Mouse (Mus musculus): ENCODE data around the gene H2-DMb2. TPM values are rescaled to one million over a fixed set of nuclear protein-coding genes. Genes with fewer than 3 reads are reported as not detected.

The H2-DMb2 gene
- total and polyA plus RNA-seq, 3 experiments: 0.77 to 1.5 TPM; not detected in 1

- TF ChIP-seq ETS1 (IDR thresholded peaks at IDR 0.05; ENCODE audit: low read depth, low read length): peak; percentile 62; the same call in 1 of the 2 replicates
Measured at GRCm38 (mm10) chr17:34196491-34196890, 53.4 kb downstream of the H2-DMb2 start (continued).

- no peaks in the 10 kb centered on the region for H3K27me3 ChIP-seq (ENCODE audit: control insufficient read depth in 1 of 2, insufficient read depth in 2 of 2, low read length in 2 of 2)
- H3K4me1 ChIP-seq (ENCODE audit: control insufficient read depth in 1 of 2, insufficient read depth in 2 of 2, low read length in 2 of 2): peaks cover 11 to 14% of the 10 kb centered on the region in 2 experiments
- TF ChIP-seq JUND (IDR thresholded peaks at IDR 0.05; ENCODE audit: low read depth, low read length) (0 out of 2 replicates have a peak, but pooled peaks have one; percentile 48), CTCF (IDR thresholded peaks at IDR 0.05 in 2 of 3, conservative IDR thresholded peaks at IDR 0.05 in 1 of 3; ENCODE audit: control insufficient read depth in 1 of 3, insufficient read depth in 1 of 3, low read depth in 2 of 3, low read length in 3 of 3, poor library complexity in 1 of 3, severe bottlenecking in 1 of 3) (no peak), MAX (IDR thresholded peaks at IDR 0.05; ENCODE audit: low read length) (no peak; the same call in 1 of the 2 replicates), RCOR1 (IDR thresholded peaks at IDR 0.05; ENCODE audit: low read depth, low read length) (no peak), BHLHE40 (IDR thresholded peaks at IDR 0.05; ENCODE audit: borderline replicate concordance, low read depth, low read length) (peak; percentile 52), UBTF (IDR thresholded peaks at IDR 0.05; ENCODE audit: borderline replicate concordance, insufficient read depth, low read depth, low read length) (no peak), MYC (IDR thresholded peaks at IDR 0.05; ENCODE audit: low read depth, low read length) (0 out of 2 replicates have a peak, but pooled peaks have one; percentile 50), GABPA (IDR thresholded peaks at IDR 0.05; ENCODE audit: low read depth, low read length) (no peak), CHD1 (IDR thresholded peaks at IDR 0.05; ENCODE audit: low read depth, low read length) (no peak), MEF2A (IDR thresholded peaks at IDR 0.05; ENCODE audit: extremely low read depth, insufficient replicate concordance, low read depth, low read length, poor library complexity, severe bottlenecking) (no peak), KAT2A (conservative IDR thresholded peaks at IDR 0.05; ENCODE audit: low read depth, low read length) (no peak), GATA1 (IDR thresholded peaks at IDR 0.05; ENCODE audit: low read depth, low read length) (peak; percentile 18; the same call in 1 of the 2 replicates), TCF12 (IDR thresholded peaks at IDR 0.05; ENCODE audit: low read depth, low read length) (0 out of 2 replicates have a peak, but pooled peaks have one; percentile 8), USF1 (IDR thresholded peaks at IDR 0.05; ENCODE audit: low read depth, low read length) (no peak), ELF1 (IDR thresholded peaks at IDR 0.05; ENCODE audit: low read depth, low read length) (no peak; the same call in 1 of the 2 replicates), HCFC1 (IDR thresholded peaks at IDR 0.05; ENCODE audit: low read depth, low read length) (peak; percentile 60), NRF1 (IDR thresholded peaks at IDR 0.05; ENCODE audit: insufficient read depth, low read depth, low read length, poor library complexity, severe bottlenecking) (peak; percentile 59; the same call in 1 of the 2 replicates), E2F4 (IDR thresholded peaks at IDR 0.05; ENCODE audit: borderline replicate concordance, low read depth, low read length) (no peak), MAZ (IDR thresholded peaks at IDR 0.05; ENCODE audit: low read depth, low read length) (no peak), POLR2AphosphoS5 (IDR thresholded peaks at IDR 0.05; ENCODE audit: borderline replicate concordance, low read depth, low read length) (no peak), POLR2A (IDR thresholded peaks at IDR 0.05; ENCODE audit: control insufficient read depth in 1 of 2, insufficient read depth in 1 of 2, low read depth in 1 of 2, low read length in 2 of 2, poor library complexity in 1 of 2) (peak in 1 of 2 experiments; percentile 58; a peak in 1 of 4 replicates), TBP (IDR thresholded peaks at IDR 0.05; ENCODE audit: low read depth, low read length) (peak; percentile 71), NELFE (IDR thresholded peaks at IDR 0.05; ENCODE audit: low read depth, low read length) (peak; percentile 10), CHD2 (IDR thresholded peaks at IDR 0.05; ENCODE audit: low read length) (peak; percentile 91), POLR2AphosphoS2 (IDR thresholded peaks at IDR 0.05; ENCODE audit: low read length) (no peak), ZKSCAN1 (IDR thresholded peaks at IDR 0.05; ENCODE audit: low read depth, low read length) (no peak), ZMIZ1 (IDR thresholded peaks at IDR 0.05; ENCODE audit: low read depth, low read length) (peak; percentile 88), ZNF384 (IDR thresholded peaks at IDR 0.05; ENCODE audit: low read depth, low read length) (no peak), EP300 (IDR thresholded peaks at IDR 0.05; ENCODE audit: low read depth in 1 of 2, low read length in 2 of 2) (peak in 1 of 2 experiments; percentile 6; a peak in 1 of 4 replicates), ZC3H11A (IDR thresholded peaks at IDR 0.05; ENCODE audit: low read depth, low read length) (no peak), MXI1 (IDR thresholded peaks at IDR 0.05; ENCODE audit: low read depth, low read length) (peak; percentile 58; the same call in 1 of the 2 replicates), ETS1 (IDR thresholded peaks at IDR 0.05; ENCODE audit: low read depth, low read length) (peak; percentile 41; the same call in 1 of the 2 replicates)
Measured at GRCm38 (mm10) chr17:34196941-34197894, 54.1 kb downstream of the H2-DMb2 start, which contains the start of gene Psmb8. Gene Psmb8, plus strand, starts transcription at chr17:34197721.

More at GRCm38 (mm10) chr17:34196941-34197894, 54.1 kb downstream of the H2-DMb2 start, which contains the start of gene Psmb8:
- peaks cover 15% of the 10 kb centered on the region for H3K79me2 ChIP-seq (ENCODE audit: control insufficient read depth, insufficient read depth, low read length, poor library complexity)
- H3K36me3 ChIP-seq (ENCODE audit: control insufficient read depth in 1 of 2, insufficient read depth in 2 of 2, low read length in 2 of 2): peaks cover 0 to 5% of the 10 kb centered on the region in 2 experiments; a peak in 1 of 4 replicates
- peak within 1 kb of the TSS; percentile 87 for H3K27ac ChIP-seq (ENCODE audit: control insufficient read depth, low read depth, low read length)
- H3K9ac ChIP-seq (ENCODE audit: control insufficient read depth, low read depth, low read length, poor library complexity, severe bottlenecking): peak within 1 kb of the TSS; percentile 88
- peak; percentile 97 for DNase-seq (ENCODE audit: low read depth, low spot score)
- peak within 1 kb of the TSS; percentile 67 to 93 for H3K4me3 ChIP-seq (ENCODE audit: control insufficient read depth in 1 of 2, insufficient read depth in 1 of 2, low read depth in 2 of 2, low read length in 2 of 2)
- no peaks in the 10 kb centered on the region for H3K9me3 ChIP-seq (replicated peaks; ENCODE audit: insufficient read depth, low read length)
